Mouse (Mus musculus) liver, embryonic 14.5 days (tissue): Measurements from ENCODE around the gene Sufu. TPM values are rescaled to one million over a fixed set of nuclear protein-coding genes. Genes with fewer than 3 reads are reported as not detected.
A peak's percentile ranks its signal among the peaks of the same experiment; 100 is the strongest.

Source experiments
- ATAC-seq: fragments of 200-750 bp; cut with Nextera tagmentation; 2 replicates; pipeline ENCODE4 v1.8.0; 2017; ENCODE audit warnings: moderate number of reproducible peaks, mild to moderate bottlenecking, moderate library complexity; ENCODE audit not compliant: insufficient read depth
- DNase-seq, 3 experiments: peaks; one replicate each; pipeline ENCODE4 v3.0.0-alpha.2; 2012 to 2013; ENCODE audit warnings: low read depth in 3 of 3, low spot score in 3 of 3
- H3K27ac ChIP-seq: fragments of 300-500 bp; sonication (generic); 2 replicates; pipeline ENCODE4 v1.5.1; 2014; ENCODE audit warnings: moderate library complexity, mild to moderate bottlenecking, control low read depth, inconsistent platforms
- H3K27me3 ChIP-seq: fragments of 300-500 bp; sonication (generic); 2 replicates; pipeline ENCODE4 v1.6.1; 2014; ENCODE audit warnings: mild to moderate bottlenecking, low read length, moderate library complexity; ENCODE audit not compliant: control insufficient read depth, insufficient read depth
- H3K36me3 ChIP-seq: fragments of 300-500 bp; sonication (generic); replicated peaks from 2 replicates; pipeline ENCODE4 v1.6.1; 2014; ENCODE audit warnings: low read depth; ENCODE audit not compliant: control insufficient read depth, insufficient read depth
- H3K4me1 ChIP-seq, 2 experiments: fragments of 200-500 bp in 1 of 2; fragments of 300-500 bp in 1 of 2; sonication (generic) in 1 of 2; replicated peaks; 2 replicates each; pipeline ENCODE4 v1.6.1; 2012 to 2014; ENCODE audit warnings: antibody characterized with exemption in 1 of 2, inconsistent platforms in 1 of 2, low read length in 1 of 2; ENCODE audit not compliant: control insufficient read depth in 2 of 2, insufficient read depth in 2 of 2
- H3K4me2 ChIP-seq: fragments of 300-500 bp; sonication (generic); 2 replicates; pipeline ENCODE4 v1.6.1; 2014; ENCODE audit warnings: low read depth, mild to moderate bottlenecking, control low read depth, moderate library complexity
- H3K4me3 ChIP-seq, 2 experiments: fragments of 200-500 bp in 1 of 2; fragments of 300-500 bp in 1 of 2; sonication (generic) in 1 of 2; 2 replicates each; pipeline ENCODE4 v1.5.1; 2012 to 2014; ENCODE audit warnings: low read depth in 2 of 2, low read length in 2 of 2, mild to moderate bottlenecking in 2 of 2, control low read depth in 1 of 2, inconsistent platforms in 1 of 2, moderate library complexity in 1 of 2; ENCODE audit not compliant: insufficient read depth in 1 of 2
- H3K9ac ChIP-seq: fragments of 300-500 bp; sonication (generic); replicated peaks from 2 replicates; pipeline ENCODE4 v1.6.1; 2014; ENCODE audit warnings: mild to moderate bottlenecking, control low read depth, moderate library complexity
- H3K9me3 ChIP-seq: fragments of 300-500 bp; sonication (generic); 2 replicates; pipeline ENCODE4 v1.6.1; 2016; ENCODE audit warnings: low read length, mixed read lengths; ENCODE audit not compliant: control insufficient read depth
- CTCF ChIP-seq: IDR thresholded peaks from 2 replicates; pipeline ENCODE4 v1.5.1; 2016; ENCODE audit warnings: antibody characterized with exemption, low read depth, control low read depth
- EP300 ChIP-seq: IDR thresholded peaks from 2 replicates; pipeline ENCODE4 v1.6.1; 2016; ENCODE audit warnings: antibody characterized with exemption, low read depth
- WGBS: fragments of 180-500 bp; shearing (Covaris S2); extraction: QIAGEN DNeasy Blood & Tissue Kit; methylation state at CpG from one replicate; pipeline ENCODE4 v1.1.7; 2014; ENCODE audit not compliant: insufficient replicate concordance; 5-methylcytosine and 5-hydroxymethylcytosine counted together
- polyA plus RNA-seq, 2 experiments: library from polyadenylated mRNA; depleted of rRNA in 1 of 2; stranded (reverse) in 1 of 2; unstranded in 1 of 2; fragments of >200 nt; fragmentation: Nextera tagmentation in 1 of 2; extraction: Ambion mirVana in 1 of 2; gene quantifications; 2 replicates each; pipeline versions ENCODE4 v1.2.1 to v1.2.3; 2012 to 2014

Gene Sufu
- polyA plus RNA-seq, 2 experiments, result 3.6 to 4.2 TPM

- no peaks in the 10 kb centered on the region for H3K36me3 ChIP-seq
- H3K4me3 ChIP-seq, result no peak overlapping the region
- no peaks in the 10 kb centered on the region for H3K9me3 ChIP-seq
- H3K9ac ChIP-seq, result no peak overlapping the region
- no peak for DNase-seq
- no peak overlapping the region for H3K27ac ChIP-seq
- no peaks in the 10 kb centered on the region for H3K27me3 ChIP-seq
- H3K4me2 ChIP-seq, result no peak overlapping the region
- WGBS, result 65% methylated on average over 6 of the region's 6 CpGs
- 0 out of 4 replicates have a peak, but pooled peaks cover 0 to 2% of the 10 kb centered on the region in 2 experiments for H3K4me1 ChIP-seq
- no peak for TF ChIP-seq EP300
- no peak for TF ChIP-seq CTCF
- ATAC-seq, result no peak
These were observed 46.8 kb downstream of the Sufu start for GRCm38 (mm10) chr19:46443509-46443908.

- no peak overlapping the region for H3K9ac ChIP-seq
- no peaks in the 10 kb centered on the region for H3K36me3 ChIP-seq
- peak; percentile 91 for TF ChIP-seq CTCF
- no peak for TF ChIP-seq EP300
- no peak overlapping the region for H3K27ac ChIP-seq
- no peak overlapping the region for H3K4me2 ChIP-seq
- ATAC-seq, result peak; percentile 56; the same call in 1 of the 2 replicates
- no peaks in the 10 kb centered on the region for H3K9me3 ChIP-seq
- H3K4me1 ChIP-seq, result 0 out of 4 replicates have a peak, but pooled peaks cover 0 to 2% of the 10 kb centered on the region in 2 experiments
- no peaks in the 10 kb centered on the region for H3K27me3 ChIP-seq
- WGBS, result 6% methylated on average over 6 of the region's 6 CpGs
- peak; percentile 66 for DNase-seq
- H3K4me3 ChIP-seq, result no peak overlapping the region
These were observed 47.5 kb downstream of the Sufu start for GRCm38 (mm10) chr19:46444209-46444608.

GRCm38 (mm10) chr19:46445641-46446040 lies 48.9 kb downstream of the Sufu start:
- Histone ChIP-seq H3K27ac (no peak overlapping the region), H3K4me2 (no peak overlapping the region), H3K36me3 (no peaks in the 10 kb centered on the region), H3K4me1 (0 out of 4 replicates have a peak, but pooled peaks cover 0 to 2% of the 10 kb centered on the region in 2 experiments), H3K27me3 (no peaks in the 10 kb centered on the region), H3K4me3 (no peak overlapping the region), H3K9ac (no peak overlapping the region), H3K9me3 (no peaks in the 10 kb centered on the region)
- TF ChIP-seq EP300, result no peak
- TF ChIP-seq CTCF, result no peak
- WGBS, result 55% methylated on average over 6 of the region's 6 CpGs
- no peak for DNase-seq
- ATAC-seq, result no peak

- H3K36me3 ChIP-seq, result no peaks in the 10 kb centered on the region
These were observed 49.8 kb downstream of the Sufu start for GRCm38 (mm10) chr19:46446436-46447020.

GRCm38 (mm10) chr19:46447110-46447509 lies 50.4 kb downstream of the Sufu start:
- 0 out of 4 replicates have a peak, but pooled peaks cover 0 to 2% of the 10 kb centered on the region in 2 experiments for H3K4me1 ChIP-seq
- H3K4me2 ChIP-seq, result no peak overlapping the region
- H3K27ac ChIP-seq, result no peak overlapping the region
- H3K9me3 ChIP-seq, result no peaks in the 10 kb centered on the region
- no peak overlapping the region for H3K4me3 ChIP-seq
- WGBS, result 39% methylated on average over 7 of the region's 7 CpGs
- ATAC-seq (no peak), DNase-seq (no peak)
- TF ChIP-seq CTCF, result no peak
- TF ChIP-seq EP300, result no peak
- no peak overlapping the region for H3K9ac ChIP-seq
- no peaks in the 10 kb centered on the region for H3K36me3 ChIP-seq
- H3K27me3 ChIP-seq, result no peaks in the 10 kb centered on the region

More at GRCm38 (mm10) chr19:46446436-46447020, 49.8 kb downstream of the Sufu start:
- no peak overlapping the region for H3K4me3 ChIP-seq
- DNase-seq (no peak), ATAC-seq (no peak)
- H3K4me1 ChIP-seq, result 0 out of 4 replicates have a peak, but pooled peaks cover 0 to 2% of the 10 kb centered on the region in 2 experiments
- no peak overlapping the region for H3K9ac ChIP-seq
- TF ChIP-seq CTCF, result no peak
- no peak for TF ChIP-seq EP300
- no peak overlapping the region for H3K27ac ChIP-seq
- no peak overlapping the region for H3K4me2 ChIP-seq
- H3K27me3 ChIP-seq, result no peaks in the 10 kb centered on the region
- no peaks in the 10 kb centered on the region for H3K9me3 ChIP-seq
- 72% methylated on average over 5 of the region's 5 CpGs for WGBS
